Mouse (Mus musculus) myocyte (in vitro differentiated cells): ENCODE data around the gene Fbxo42. TPM values are rescaled to one million over a fixed set of nuclear protein-coding genes. Genes with fewer than 3 reads are reported as not detected.

Experiments
- H3K27me3 ChIP-seq: one replicate; pipeline ENCODE4 v1.6.1; 2011; ENCODE audit not compliant: control insufficient read depth, insufficient read depth, insufficient read length
- H3K36me3 ChIP-seq: one replicate; pipeline ENCODE4 v1.6.1; 2011; ENCODE audit not compliant: control insufficient read depth, insufficient read depth
- H3K4me2 ChIP-seq: one replicate; pipeline ENCODE4 v1.6.1; 2011; ENCODE audit warnings: low read depth, control low read depth
- H3K4me3 ChIP-seq: one replicate; pipeline ENCODE4 v1.5.1; 2011; ENCODE audit warnings: mild to moderate bottlenecking, control low read depth, moderate library complexity
- H3K79me2 ChIP-seq: one replicate; pipeline ENCODE4 v1.6.1; 2011; ENCODE audit not compliant: control insufficient read depth, insufficient read depth
- H3ac ChIP-seq: one replicate; pipeline ENCODE4 v1.6.1; 2011; ENCODE audit not compliant: control insufficient read depth, insufficient read length
- CEBPB ChIP-seq: IDR thresholded peaks from 2 replicates; pipeline ENCODE4 v1.6.1; 2011; ENCODE audit warnings: mild to moderate bottlenecking, moderate library complexity; ENCODE audit not compliant: poor library complexity, insufficient read depth, severe bottlenecking
- E2F4 ChIP-seq: IDR thresholded peaks from one replicate; pipeline ENCODE4 v1.6.1; 2011; ENCODE audit warnings: mild to moderate bottlenecking, control low read depth, moderate library complexity; ENCODE audit not compliant: insufficient read depth
- MAX ChIP-seq: IDR thresholded peaks from one replicate; pipeline ENCODE4 v1.6.1; 2011; ENCODE audit warnings: low read depth, mild to moderate bottlenecking, control low read depth
- MYOD1 ChIP-seq, 3 experiments: IDR thresholded peaks; one replicate each; pipeline ENCODE4 v1.6.1; 2011; ENCODE audit warnings: control low read depth in 2 of 3, low read depth in 2 of 3, mild to moderate bottlenecking in 2 of 3, moderate library complexity in 1 of 3; ENCODE audit not compliant: insufficient read length in 2 of 3, control insufficient read depth in 1 of 3
- MYOG ChIP-seq, 3 experiments: IDR thresholded peaks; one replicate each; pipeline ENCODE4 v1.6.1; 2011; ENCODE audit warnings: control low read depth in 2 of 3, low read depth in 2 of 3, mild to moderate bottlenecking in 2 of 3; ENCODE audit not compliant: insufficient read length in 2 of 3, control insufficient read depth in 1 of 3, insufficient read depth in 1 of 3
- POLR2A ChIP-seq: IDR thresholded peaks from one replicate; pipeline ENCODE4 v1.6.1; 2011; ENCODE audit warnings: low read depth, mild to moderate bottlenecking, control low read depth, moderate library complexity; ENCODE audit not compliant: insufficient read length
- POLR2AphosphoS2 ChIP-seq: IDR thresholded peaks from one replicate; pipeline ENCODE4 v1.6.1; 2011; ENCODE audit warnings: low read depth, control low read depth; ENCODE audit not compliant: insufficient read length
- REST ChIP-seq: IDR thresholded peaks from one replicate; pipeline ENCODE4 v1.6.1; 2011; ENCODE audit warnings: mild to moderate bottlenecking, control low read depth, moderate library complexity; ENCODE audit not compliant: insufficient read depth, insufficient read length
- SRF ChIP-seq: IDR thresholded peaks from one replicate; pipeline ENCODE4 v1.6.1; 2011; ENCODE audit warnings: low read depth; ENCODE audit not compliant: control insufficient read depth, insufficient read length
- TCF12 ChIP-seq: IDR thresholded peaks from one replicate; pipeline ENCODE4 v1.6.1; 2011; ENCODE audit warnings: mild to moderate bottlenecking, control low read depth; ENCODE audit not compliant: poor library complexity, insufficient read depth, severe bottlenecking
- TCF3 ChIP-seq: IDR thresholded peaks from one replicate; pipeline ENCODE4 v1.6.1; 2011; ENCODE audit warnings: low read depth, control low read depth; ENCODE audit not compliant: insufficient read length
- USF1 ChIP-seq: IDR thresholded peaks from one replicate; pipeline ENCODE4 v1.6.1; 2011; ENCODE audit warnings: low read depth, mild to moderate bottlenecking, control low read depth, moderate library complexity
- polyA plus RNA-seq: library from polyadenylated mRNA; unstranded; fragments of >200 nt; fragmentation: generic; extraction: Trizol; gene quantifications from one replicate; pipeline ENCODE4 v1.2.1, GENCODE M21; 2012; ENCODE audit warnings: missing spikeins

Gene Fbxo42
- 13.2 TPM for polyA plus RNA-seq

DNA sequence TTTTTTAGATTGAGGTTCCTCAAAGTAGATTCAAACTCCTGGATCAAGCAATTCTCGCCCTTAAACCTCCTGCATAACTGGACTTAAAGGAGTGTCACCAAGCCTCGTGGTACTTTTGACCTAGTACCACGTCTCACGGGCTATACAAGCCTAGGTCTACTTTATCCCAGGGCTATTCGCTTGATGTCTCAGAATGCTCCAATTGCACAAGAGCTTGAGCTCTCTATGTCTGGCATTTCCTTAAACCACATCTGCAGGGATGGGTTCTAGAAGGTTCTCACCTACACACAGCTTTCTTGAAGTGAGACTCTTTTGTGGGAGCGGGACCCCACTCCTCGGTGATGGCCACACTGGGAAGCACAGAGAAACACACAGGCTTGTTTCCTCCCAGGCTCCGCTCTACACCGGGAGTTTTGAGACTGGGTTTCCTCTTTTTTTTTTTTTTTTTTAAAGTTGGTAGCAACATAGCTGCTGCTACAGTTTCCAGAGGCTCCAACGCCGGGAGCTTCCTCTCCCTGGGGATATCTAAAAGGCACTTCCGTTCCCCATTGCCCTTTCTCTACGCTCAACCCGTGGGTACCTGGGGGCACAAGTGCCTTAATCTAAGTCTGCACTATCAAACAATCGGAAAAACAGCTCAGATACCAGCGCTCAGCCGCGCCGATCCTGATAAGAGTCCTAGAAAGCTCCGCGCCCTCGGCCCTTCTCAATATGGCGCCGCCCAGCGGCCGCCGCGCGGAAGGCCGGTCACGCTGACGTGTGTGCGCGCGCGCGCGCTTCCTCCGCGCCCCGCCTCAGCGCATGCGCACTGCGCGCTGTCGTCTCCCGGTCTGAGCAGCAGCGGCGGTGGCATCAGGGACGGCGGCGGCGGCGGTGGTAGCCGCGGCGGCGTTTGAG, at the start of gene Fbxo42:
Gene Fbxo42, plus strand, starts transcription at position 802 of the 897 bp plus-strand sequence.
- peak; percentile 62 for TF ChIP-seq E2F4
- TF ChIP-seq MYOG (IDR thresholded peaks at IDR 0.05; ENCODE audit: control insufficient read depth in 1 of 3, insufficient read depth in 1 of 3, insufficient read length in 2 of 3, low read depth in 2 of 3), result peak in 2 of 3 experiments; percentile 4
- 0 out of 2 replicates have a peak, but pooled peaks have one; percentile 25 for TF ChIP-seq CEBPB
- peak; percentile 87 for TF ChIP-seq POLR2AphosphoS2
- no peak for TF ChIP-seq TCF12
- peak; percentile 93 for TF ChIP-seq POLR2A
- H3K79me2 ChIP-seq, result peaks cover 43% of the 10 kb centered on the region
- peak within 1 kb of the TSS; percentile 95 for H3K4me2 ChIP-seq
- peak within 1 kb of the TSS; percentile 73 for H3K4me3 ChIP-seq
- H3ac ChIP-seq, result peak within 1 kb of the TSS; percentile 38
- H3K36me3 ChIP-seq, result no peaks in the 10 kb centered on the region
- H3K27me3 ChIP-seq, result no peaks in the 10 kb centered on the region

DNA sequence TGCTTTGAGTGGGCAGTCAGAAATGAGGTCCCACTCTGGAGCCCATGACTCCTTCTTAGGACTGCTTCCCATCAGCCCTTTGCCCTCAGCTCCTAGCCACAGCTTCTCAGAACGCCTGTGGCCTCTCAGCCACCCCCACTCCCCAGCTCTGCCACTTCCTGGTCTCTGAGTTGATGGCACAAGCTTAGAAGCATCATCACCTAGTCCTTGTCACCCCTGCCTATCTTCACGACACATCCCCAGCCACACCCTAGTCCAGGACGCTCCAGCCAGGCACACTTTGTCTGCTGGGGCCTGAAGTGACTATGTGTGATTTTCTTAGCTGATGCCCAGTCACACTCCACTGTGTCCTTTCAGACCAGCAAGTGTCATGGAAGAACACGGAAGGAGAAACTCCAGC, 48.8 kb upstream of the Fbxo42 start:
- H3K36me3 ChIP-seq, result no peaks in the 10 kb centered on the region
- no peak overlapping the region for H3K4me3 ChIP-seq
- no peak overlapping the region for H3K4me2 ChIP-seq
- no peaks in the 10 kb centered on the region for H3K79me2 ChIP-seq
- H3K27me3 ChIP-seq, result no peaks in the 10 kb centered on the region
- no peak overlapping the region for H3ac ChIP-seq
- TF ChIP-seq CEBPB (no peak), TCF3 (no peak), POLR2A (no peak), E2F4 (no peak), USF1 (no peak), SRF (no peak), MYOD1 (IDR thresholded peaks at IDR 0.05; ENCODE audit: control insufficient read depth in 1 of 3, insufficient read length in 2 of 3, low read depth in 2 of 3) (no peak), TCF12 (no peak)

DNA sequence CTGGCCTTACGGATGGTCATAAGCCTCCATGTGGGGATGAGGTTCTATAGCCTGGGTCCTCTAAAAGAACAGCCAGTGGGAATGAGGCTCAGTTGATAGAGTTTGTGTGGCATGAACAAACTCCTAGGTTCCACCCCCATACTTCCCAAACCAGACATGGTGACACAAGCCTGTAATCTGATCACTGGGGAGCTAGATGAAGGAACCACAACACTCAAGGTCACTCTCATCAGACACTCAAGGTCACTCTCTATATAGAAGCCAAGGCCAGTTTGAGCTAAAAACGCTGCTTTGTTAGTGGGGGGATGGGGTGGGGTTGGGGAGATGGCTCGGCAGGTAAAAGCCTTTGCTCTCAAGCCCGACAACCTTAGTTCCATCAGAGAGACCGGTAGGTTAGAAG, 47.8 kb upstream of the Fbxo42 start:
- TF ChIP-seq MYOD1 (IDR thresholded peaks at IDR 0.05; ENCODE audit: control insufficient read depth in 1 of 3, insufficient read length in 2 of 3, low read depth in 2 of 3) (no peak), POLR2A (no peak), POLR2AphosphoS2 (no peak), MAX (no peak), TCF3 (no peak), REST (no peak), TCF12 (no peak), MYOG (IDR thresholded peaks at IDR 0.05; ENCODE audit: control insufficient read depth in 1 of 3, insufficient read depth in 1 of 3, insufficient read length in 2 of 3, low read depth in 2 of 3) (no peak), USF1 (no peak), SRF (no peak), E2F4 (no peak), CEBPB (no peak)
- Histone ChIP-seq H3K27me3 (no peaks in the 10 kb centered on the region), H3K36me3 (no peaks in the 10 kb centered on the region), H3K4me3 (no peak overlapping the region), H3K79me2 (no peaks in the 10 kb centered on the region), H3ac (no peak overlapping the region), H3K4me2 (no peak overlapping the region)

DNA sequence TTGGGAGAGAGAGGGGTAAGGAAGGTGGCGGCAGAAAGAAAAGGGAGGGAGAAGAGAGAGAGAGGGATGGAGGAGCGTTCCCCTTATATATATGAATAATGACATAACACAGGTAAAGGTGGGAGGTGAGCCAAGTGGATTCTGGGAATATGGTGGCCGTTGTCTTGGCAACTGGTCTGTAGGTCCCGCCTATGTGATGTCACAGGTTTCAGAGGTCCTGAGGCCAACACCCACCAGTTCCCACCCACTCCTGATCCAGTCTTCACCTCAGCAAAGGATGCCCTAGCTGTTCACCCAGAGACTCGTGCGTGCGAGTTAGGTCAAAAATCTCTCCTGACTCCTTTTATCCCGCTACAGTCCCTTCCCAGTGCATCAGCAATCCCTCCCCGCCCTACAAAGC, 46.4 kb upstream of the Fbxo42 start:
- Histone ChIP-seq H3K4me2 (no peak overlapping the region), H3K79me2 (no peaks in the 10 kb centered on the region), H3ac (no peak overlapping the region), H3K27me3 (no peaks in the 10 kb centered on the region), H3K4me3 (no peak overlapping the region), H3K36me3 (no peaks in the 10 kb centered on the region)
- TF ChIP-seq MYOG (IDR thresholded peaks at IDR 0.05; ENCODE audit: control insufficient read depth in 1 of 3, insufficient read depth in 1 of 3, insufficient read length in 2 of 3, low read depth in 2 of 3), result no peak
- TF ChIP-seq SRF, result no peak
- TF ChIP-seq CEBPB, result no peak
- no peak for TF ChIP-seq POLR2AphosphoS2
- no peak for TF ChIP-seq MAX
- no peak for TF ChIP-seq TCF12
- TF ChIP-seq POLR2A, result no peak
- no peak for TF ChIP-seq REST
- TF ChIP-seq TCF3, result no peak
- no peak for TF ChIP-seq MYOD1 (IDR thresholded peaks at IDR 0.05; ENCODE audit: control insufficient read depth in 1 of 3, insufficient read length in 2 of 3, low read depth in 2 of 3)
- no peak for TF ChIP-seq USF1
- TF ChIP-seq E2F4, result no peak
